8 mouse cellular contexts compared by ENCODE assay signal in the genomic region with DNA sequence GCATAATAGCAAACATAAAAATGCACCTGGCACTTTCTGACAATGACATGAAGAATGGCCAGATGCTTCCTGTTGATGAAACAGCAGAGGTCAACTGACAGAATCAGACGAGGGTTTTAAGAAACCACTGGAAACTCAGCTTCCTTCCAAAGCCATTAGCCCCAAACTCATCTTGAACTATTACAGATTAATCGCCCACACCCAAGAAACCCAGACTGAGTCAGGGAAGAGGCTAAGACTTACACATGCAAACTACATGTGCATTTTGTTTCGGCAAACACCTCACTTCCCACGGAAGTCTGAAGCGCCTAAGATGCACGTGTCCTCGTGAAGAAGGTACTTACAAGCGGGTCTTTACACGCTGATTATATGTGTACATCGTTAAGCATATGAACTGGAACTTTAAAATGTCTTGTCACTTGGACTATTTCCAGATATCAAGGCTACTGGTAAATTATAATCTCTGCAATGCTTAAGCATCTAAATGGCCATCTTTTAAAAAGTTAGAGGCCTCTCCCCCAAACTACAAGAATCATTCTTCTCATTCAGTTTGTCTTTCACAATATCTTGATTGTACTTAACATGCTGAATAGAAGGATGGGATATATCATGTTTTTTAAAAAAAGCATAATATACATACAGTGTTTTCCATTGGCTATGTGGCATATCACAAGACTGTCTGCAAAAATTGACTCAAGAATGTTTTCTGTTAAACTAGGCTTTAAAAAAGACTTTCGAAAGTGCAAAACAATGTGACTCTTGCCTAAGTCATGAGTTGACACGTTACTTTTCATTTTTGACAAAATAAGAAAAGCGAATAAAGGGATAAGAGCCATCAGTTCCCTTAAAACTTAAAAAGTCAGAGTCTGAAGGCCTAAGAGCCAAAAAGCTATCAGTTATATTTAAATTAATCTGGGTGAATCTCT. TPM values are rescaled to one million over a fixed set of nuclear protein-coding genes. Genes with fewer than 3 reads are reported as not detected.
A peak's percentile ranks its signal among the peaks of the same experiment; 100 is the strongest.
DNase-seq lines count a peak whose midpoint lies in the region; ATAC-seq and TF ChIP-seq lines count a peak whose summit lies in the region.

No protein-coding gene starts in this region.

- peak; percentile 18 to 33 for DNase-seq in spleen, adult 2 months (ENCODE audit: low read depth in 1 of 2, low spot score in 2 of 2)
- no peak for DNase-seq in spleen, postnatal 14 days (ENCODE audit: low spot score in 2 of 2)
- DNase-seq in intestine, embryonic 14.5 days (ENCODE audit: low spot score) = no peak
- no peak for DNase-seq in gastrocnemius, adult 8-10 months (ENCODE audit: low spot score in 2 of 2)
- DNase-seq in frontal cortex, postnatal 14 days (ENCODE audit: low spot score in 2 of 2) = no peak
- no peak for DNase-seq in cerebellum, postnatal 10 days

- H3K27me3 ChIP-seq in spleen, adult 2 months (ENCODE audit: control insufficient read depth, insufficient read depth, low read length) = no peaks in the 10 kb centered on the region
- no peaks in the 10 kb centered on the region for H3K27me3 ChIP-seq in intestine, embryonic 14.5 days (replicated peaks; ENCODE audit: control insufficient read depth, insufficient read depth, low read length)
- H3K27me3 ChIP-seq in neural tube, embryonic 12.5 days (replicated peaks) = no peaks in the 10 kb centered on the region

- H3K4me2 ChIP-seq in intestine, embryonic 14.5 days (ENCODE audit: low read length) = peak overlapping the region; percentile 93
- peak overlapping the region; percentile 67 for H3K4me2 ChIP-seq in neural tube, embryonic 12.5 days (replicated peaks)

- peaks cover 2% of the 10 kb centered on the region; the same call in 1 of the 2 replicates for H3K4me1 ChIP-seq in spleen, adult 2 months (ENCODE audit: control insufficient read depth, insufficient read depth, insufficient read length)
- peaks cover 3% of the 10 kb centered on the region; the same call in 1 of the 2 replicates for H3K4me1 ChIP-seq in cortical plate, adult 2 months (ENCODE audit: control insufficient read depth, insufficient read depth, low read length)
- peaks cover 21% of the 10 kb centered on the region for H3K4me1 ChIP-seq in intestine, embryonic 14.5 days (replicated peaks; ENCODE audit: control insufficient read depth, insufficient read depth, low read length)
- H3K4me1 ChIP-seq in neural tube, embryonic 12.5 days = peaks cover 24% of the 10 kb centered on the region

- TF ChIP-seq CTCF in spleen, adult 2 months (IDR thresholded peaks at IDR 0.05; ENCODE audit: extremely low read depth, insufficient read depth, insufficient read length, insufficient replicate concordance) = no peak
- TF ChIP-seq CTCF in cortical plate, adult 2 months (IDR thresholded peaks at IDR 0.05; ENCODE audit: extremely low read depth, insufficient read depth, low read length) = no peak

- H3K27ac ChIP-seq in spleen, adult 2 months (ENCODE audit: insufficient read depth, low read length) = peak overlapping the region; percentile 100; the same call in 1 of the 2 replicates
- no peak overlapping the region for H3K27ac ChIP-seq in cortical plate, adult 2 months (ENCODE audit: insufficient read depth, low read length)
- H3K27ac ChIP-seq in intestine, embryonic 14.5 days (ENCODE audit: low read depth) = peak overlapping the region; percentile 100; the same call in 1 of the 2 replicates
- H3K27ac ChIP-seq in neural tube, embryonic 12.5 days = no peak overlapping the region

- no peak for ATAC-seq in intestine, embryonic 14.5 days (replicated peaks; ENCODE audit: low FRiP score, low TSS enrichment, low read depth)
- no peak for ATAC-seq in neural tube, embryonic 12.5 days (ENCODE audit: low FRiP score, low read depth)

- 6% methylated on average over 13 of the region's 13 CpGs for WGBS in spleen, adult 2 months
- WGBS in intestine, embryonic 14.5 days = 60% methylated on average over 13 of the region's 13 CpGs
- WGBS in neural tube, embryonic 12.5 days = 68% methylated on average over 13 of the region's 13 CpGs

- no peak for TF ChIP-seq POLR2A in spleen, adult 2 months (IDR thresholded peaks at IDR 0.05; ENCODE audit: low read depth, low read length)
- no peak for TF ChIP-seq POLR2A in cortical plate, adult 2 months (IDR thresholded peaks at IDR 0.05; ENCODE audit: extremely low read depth, insufficient read depth, low read length)

- H3K9me3 ChIP-seq in intestine, embryonic 14.5 days (ENCODE audit: control insufficient read depth, low read length) = no peaks in the 10 kb centered on the region
- no peaks in the 10 kb centered on the region for H3K9me3 ChIP-seq in neural tube, embryonic 12.5 days

- H3K4me3 ChIP-seq in spleen, adult 2 months (ENCODE audit: extremely low read depth, insufficient read depth, insufficient read length) = peak overlapping the region; percentile 78
- peak overlapping the region; percentile 69; the same call in 1 of the 2 replicates for H3K4me3 ChIP-seq in cortical plate, adult 2 months (ENCODE audit: insufficient read depth, low read length)
- peak overlapping the region; percentile 96 for H3K4me3 ChIP-seq in intestine, embryonic 14.5 days (ENCODE audit: low read depth, low read length)
- peak overlapping the region; percentile 99 for H3K4me3 ChIP-seq in neural tube, embryonic 12.5 days

- no peaks in the 10 kb centered on the region; the same call in 1 of the 2 replicates for H3K36me3 ChIP-seq in spleen, adult 2 months (ENCODE audit: control insufficient read depth, insufficient read depth, low read length)
- peaks cover 2% of the 10 kb centered on the region; the same call in 1 of the 2 replicates for H3K36me3 ChIP-seq in intestine, embryonic 14.5 days (ENCODE audit: control insufficient read depth, insufficient read depth, low read length)
- H3K36me3 ChIP-seq in neural tube, embryonic 12.5 days = peaks cover 4% of the 10 kb centered on the region; the same call in 1 of the 2 replicates

- peak overlapping the region; percentile 98 for H3K9ac ChIP-seq in intestine, embryonic 14.5 days (ENCODE audit: low read length)
- H3K9ac ChIP-seq in neural tube, embryonic 12.5 days = peak overlapping the region; percentile 99

RNA-seq across cellular contexts. Expression of gene Gabpb1, which starts 2.6 kb away (rescaled TPM):
- 7.4 and 8.4 TPM in 2 replicates for polyA plus RNA-seq in spleen, adult 2 months (2012; rRNA removed)
- polyA plus RNA-seq in cortical plate, adult 2 months (2012; rRNA removed) = 19.6 and 20.9 TPM in 2 replicates
- polyA plus RNA-seq in intestine, embryonic 14.5 days (2014; fragmentation: Nextera tagmentation; extraction: Ambion mirVana) = 46.5 and 47.2 TPM in 2 replicates
- 64.6 and 66.3 TPM in 2 replicates for polyA plus RNA-seq in neural tube, embryonic 12.5 days (2016; fragmentation: Nextera tagmentation; extraction: Ambion mirVana)
- 1 to 10 TPM; 6.1 to 9.0 (median 6.4) TPM for total RNA-seq in gastrocnemius, adult 8-10 months (2022)

RNA-seq across cellular contexts. Expression of gene Usp8, which starts 33.5 kb away (rescaled TPM):
- 9.2 and 10.3 TPM in 2 replicates for polyA plus RNA-seq in spleen, adult 2 months (2012; rRNA removed)
- polyA plus RNA-seq in cortical plate, adult 2 months (2012; rRNA removed) = 39.0 and 39.2 TPM in 2 replicates
- polyA plus RNA-seq in intestine, embryonic 14.5 days (2014; fragmentation: Nextera tagmentation; extraction: Ambion mirVana) = 36.9 and 42.0 TPM in 2 replicates
- polyA plus RNA-seq in neural tube, embryonic 12.5 days (2016; fragmentation: Nextera tagmentation; extraction: Ambion mirVana) = 36.5 and 38.6 TPM in 2 replicates
- 10 to 100 TPM; 14.8 to 16.1 (median 15.7) TPM for total RNA-seq in gastrocnemius, adult 8-10 months (2022)

RNA-seq across cellular contexts. Expression of gene Hdc, which starts 54.5 kb away (rescaled TPM):
- 3.2 and 4.6 TPM in 2 replicates for polyA plus RNA-seq in spleen, adult 2 months (2012; rRNA removed)
- 1.3 and 1.6 TPM in 2 replicates for polyA plus RNA-seq in cortical plate, adult 2 months (2012; rRNA removed)
- polyA plus RNA-seq in intestine, embryonic 14.5 days (2014; fragmentation: Nextera tagmentation; extraction: Ambion mirVana) = 1.2 and 1.6 TPM in 2 replicates
- polyA plus RNA-seq in neural tube, embryonic 12.5 days (2016; fragmentation: Nextera tagmentation; extraction: Ambion mirVana) = 0.50 and 0.56 TPM in 2 replicates
- under 1 TPM in 2 of 4 experiments, not detected in 2; 0.27 to 0.48 TPM for total RNA-seq in gastrocnemius, adult 8-10 months (2022)

Comparison
In these comparisons a context has a peak if more than half of its experiments do, and no peak if none do; other contexts are left out.
1. DNase-seq: peak in spleen, adult 2 months (2 of 2); none in spleen, postnatal 14 days (0 of 2), intestine, embryonic 14.5 days (single experiment), gastrocnemius, adult 8-10 months (0 of 2), frontal cortex, postnatal 14 days (0 of 2) and cerebellum, postnatal 10 days (0 of 2).
2. H3K27ac ChIP-seq: peak in spleen, adult 2 months (single experiment) and intestine, embryonic 14.5 days (single experiment); none in cortical plate, adult 2 months (single experiment) and neural tube, embryonic 12.5 days (single experiment).
3. Peak in every context shown above with its lines, with median percentiles within 50 percentile points of each other: H3K4me3 ChIP-seq.